Mouse (Mus musculus): ENCODE results near the gene Trim14. TPM values are rescaled to one million over a fixed set of nuclear protein-coding genes. Genes with fewer than 3 reads are reported as not detected.

Trim14 gene
- 5.3 TPM for polyA plus RNA-seq (2014; fragmentation: Illumina TruSeq; extraction: RNeasy Lipid Tissue Mini Kit (QIAGEN cat#74804); ENCODE audit: low read depth, low replicate concordance)

DNA sequence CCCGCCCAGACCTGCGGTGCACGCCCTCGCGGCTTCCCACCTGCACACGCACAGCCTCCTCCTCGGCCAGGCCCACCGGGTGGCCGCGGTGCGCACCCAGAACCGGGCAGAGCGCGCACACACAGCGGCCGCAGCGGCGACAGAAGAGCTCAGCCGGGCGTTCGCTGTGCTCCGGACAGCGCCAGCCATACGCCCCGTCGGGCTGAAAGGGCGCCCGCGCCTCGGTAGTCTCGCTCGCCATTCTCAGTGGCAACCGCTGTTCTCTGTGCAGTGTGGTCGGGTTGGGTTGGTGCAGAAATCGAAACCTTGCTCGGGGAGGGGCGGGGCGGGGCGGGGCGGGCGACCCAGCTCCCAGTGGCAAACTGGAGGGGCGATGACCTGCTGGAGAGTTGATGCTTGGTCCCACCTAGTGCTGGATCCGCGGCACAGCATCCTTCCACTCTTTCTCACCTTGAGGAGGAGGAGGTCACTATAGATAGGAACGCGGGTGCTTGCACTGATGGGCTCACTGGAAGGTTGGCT lies at the start of gene Trim14:
Trim14 (minus strand) TSS at position 302 of the 522 bp plus-strand sequence.

DNA sequence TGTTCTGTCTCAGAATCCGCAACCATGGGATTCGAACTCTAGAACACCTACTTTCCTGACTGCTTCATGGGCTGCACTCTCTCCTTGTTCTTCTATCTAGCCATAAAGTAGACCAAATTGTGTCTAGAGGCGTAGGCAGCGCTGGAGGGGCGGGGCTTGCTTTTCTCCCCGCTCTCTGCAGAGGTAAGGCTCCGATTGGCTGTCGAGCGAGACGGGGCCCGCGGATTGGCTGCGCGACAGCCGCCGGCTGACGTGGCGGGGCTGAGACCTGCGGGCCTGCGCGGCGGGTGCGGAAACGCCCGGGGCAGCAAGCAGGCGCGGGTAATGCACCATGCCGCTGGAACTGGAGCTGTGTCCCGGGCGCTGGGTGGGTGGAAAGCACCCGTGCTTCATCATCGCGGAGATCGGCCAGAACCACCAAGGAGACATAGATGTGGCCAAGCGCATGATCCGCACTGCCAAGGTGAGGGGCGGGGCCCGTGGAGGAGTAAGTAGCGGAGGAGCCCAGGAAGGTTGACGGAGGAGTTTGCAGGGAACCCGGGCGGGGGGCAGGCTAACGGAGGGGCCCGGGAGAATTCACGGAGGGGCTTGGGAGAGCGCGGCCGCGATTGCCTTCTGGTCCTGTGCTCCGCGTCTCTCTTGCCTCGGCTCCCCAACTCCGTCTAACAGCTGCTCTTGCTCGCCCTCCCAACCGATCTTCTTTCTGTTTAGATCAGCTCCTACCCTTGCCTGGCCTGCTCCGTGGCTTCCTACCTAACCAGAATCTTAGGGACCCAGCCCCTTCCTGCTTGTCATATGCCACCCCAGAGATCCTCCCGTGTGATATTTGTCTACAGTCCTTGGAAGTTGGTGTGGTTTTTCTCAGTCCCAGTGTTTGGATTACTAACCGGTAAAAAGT lies 46.7 kb downstream of the Trim14 start, which contains the start of gene Nans:
Nans (plus strand) TSS at position 221 of the 898 bp plus-strand sequence.

DNA sequence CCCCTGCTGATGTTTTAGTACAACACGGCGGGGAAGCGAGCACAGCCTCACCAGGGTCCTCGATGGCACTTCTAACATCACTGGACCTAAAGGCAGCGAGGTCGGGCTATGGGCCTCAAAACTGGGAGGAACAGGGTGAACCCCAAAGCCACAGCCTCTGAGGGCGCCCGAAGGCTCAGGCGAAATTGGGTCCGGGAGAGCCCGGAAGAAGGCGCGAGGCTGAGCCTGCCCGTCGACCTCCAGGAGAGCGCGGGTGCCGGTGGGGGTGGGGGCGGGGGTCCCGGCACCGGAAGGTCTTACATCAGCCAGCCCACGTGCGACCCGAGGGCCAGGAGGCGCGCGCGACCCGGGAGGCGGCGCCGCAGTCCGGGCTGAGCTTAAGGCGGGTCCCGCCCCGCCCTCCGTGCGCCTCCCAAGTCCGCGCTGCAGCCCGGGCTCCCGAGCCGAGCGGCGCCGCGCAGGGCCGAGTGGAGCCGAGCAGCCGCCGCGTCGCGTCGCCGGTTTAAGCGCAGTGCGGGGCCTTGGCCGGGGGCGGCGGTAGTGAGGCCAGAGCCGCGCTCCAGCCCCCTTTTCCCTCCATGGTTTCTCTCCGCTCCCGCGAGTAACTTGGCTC lies 85.3 kb downstream of the Trim14 start, which contains the start of gene Anp32b:
Anp32b (plus strand) TSS at position 384 of the 613 bp plus-strand sequence.

Other genes with a start within 250 kb of the Trim14 start
- gene Foxe1, start 192.5 kb downstream of the Trim14 start, polyA plus RNA-seq (2014; fragmentation: Illumina TruSeq; extraction: RNeasy Lipid Tissue Mini Kit (QIAGEN cat#74804); ENCODE audit: low read depth, low replicate concordance), result not detected
- 0.76 TPM for gene Trmo, start 146.7 kb downstream of the Trim14 start, polyA plus RNA-seq (2014; fragmentation: Illumina TruSeq; extraction: RNeasy Lipid Tissue Mini Kit (QIAGEN cat#74804); ENCODE audit: low read depth, low replicate concordance)
- not detected for gene Hemgn, start 122.6 kb downstream of the Trim14 start, polyA plus RNA-seq (2014; fragmentation: Illumina TruSeq; extraction: RNeasy Lipid Tissue Mini Kit (QIAGEN cat#74804); ENCODE audit: low read depth, low replicate concordance)
- gene Anp32b, start 85.2 kb downstream of the Trim14 start, polyA plus RNA-seq (2014; fragmentation: Illumina TruSeq; extraction: RNeasy Lipid Tissue Mini Kit (QIAGEN cat#74804); ENCODE audit: low read depth, low replicate concordance), result 301 TPM
- 2.8 TPM for gene Nans, start 46.9 kb downstream of the Trim14 start, polyA plus RNA-seq (2014; fragmentation: Illumina TruSeq; extraction: RNeasy Lipid Tissue Mini Kit (QIAGEN cat#74804); ENCODE audit: low read depth, low replicate concordance)
- 2.3 TPM for gene Coro2a, start 66.1 kb upstream of the Trim14 start, polyA plus RNA-seq (2014; fragmentation: Illumina TruSeq; extraction: RNeasy Lipid Tissue Mini Kit (QIAGEN cat#74804); ENCODE audit: low read depth, low replicate concordance)
- gene Tbc1d2, start 114.1 kb upstream of the Trim14 start, polyA plus RNA-seq (2014; fragmentation: Illumina TruSeq; extraction: RNeasy Lipid Tissue Mini Kit (QIAGEN cat#74804); ENCODE audit: low read depth, low replicate concordance), result not detected

Data from adrenal gland, adult 10 weeks (tissue).